Mouse (Mus musculus) CD4-positive, CD25-positive, alpha-beta regulatory T cell, adult 4 months (primary cell): ENCODE measurements around the gene Castor1. TPM values are rescaled to one million over a fixed set of nuclear protein-coding genes. Genes with fewer than 3 reads are reported as not detected.

Source experiments
- ATAC-seq: one replicate; pipeline ENCODE4 v1.8.0; 2017
- polyA plus RNA-seq, 2 experiments: library from polyadenylated mRNA; unstranded; fragments of 100-300 nt; shearing (Covaris generic); gene quantifications; one replicate each; pipeline ENCODE4 v1.2.1; 2017

The Castor1 gene
- polyA plus RNA-seq, 2 experiments from 2014 or later = 32.3 to 51.9 TPM

GRCm38 (mm10) chr11:4235665-4236545 lies 17.9 kb downstream of the Castor1 start, which contains the start of gene Osm:
Osm (plus strand) TSS chr11:4236420.
- peak; percentile 48 for ATAC-seq

DNA sequence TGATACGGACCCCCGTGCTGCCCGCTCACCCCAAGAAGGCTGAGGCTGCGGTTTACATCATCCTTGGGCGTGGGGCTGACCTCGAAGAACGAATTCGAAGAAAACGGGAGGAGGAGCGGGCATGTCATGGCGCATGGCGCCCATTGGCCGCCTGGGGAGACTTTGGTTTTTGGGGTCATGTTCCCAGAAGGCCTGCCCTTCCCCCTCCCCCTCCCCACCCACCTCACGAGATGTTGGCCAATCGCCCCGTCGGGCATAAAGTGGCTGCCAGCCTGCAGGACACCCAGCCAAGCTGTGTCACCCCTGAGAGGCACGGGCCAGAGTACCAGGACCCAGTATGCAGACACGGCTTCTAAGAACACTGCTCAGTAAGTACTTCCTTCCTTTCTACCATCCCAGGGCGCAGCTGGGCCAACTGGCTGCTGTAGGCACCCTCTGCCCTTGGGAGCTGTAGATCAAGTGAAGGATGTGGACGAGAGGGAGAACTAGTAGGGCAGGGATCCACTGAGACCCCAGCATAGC lies 18.6 kb downstream of the Castor1 start:
- peak; percentile 21 for ATAC-seq

- ATAC-seq = peak; percentile 79
These were observed 19.4 kb downstream of the Castor1 start for GRCm38 (mm10) chr11:4237389-4237912.

GRCm38 (mm10) chr11:4238167-4238566 lies 20.1 kb downstream of the Castor1 start:
- ATAC-seq = no peak

- ATAC-seq = no peak
These were observed 21.7 kb downstream of the Castor1 start for GRCm38 (mm10) chr11:4239691-4240090.

GRCm38 (mm10) chr11:4240151-4240550 lies 22.1 kb downstream of the Castor1 start:
- ATAC-seq = no peak

- ATAC-seq = no peak
These were observed 23.2 kb downstream of the Castor1 start for GRCm38 (mm10) chr11:4241180-4241579.

DNA sequence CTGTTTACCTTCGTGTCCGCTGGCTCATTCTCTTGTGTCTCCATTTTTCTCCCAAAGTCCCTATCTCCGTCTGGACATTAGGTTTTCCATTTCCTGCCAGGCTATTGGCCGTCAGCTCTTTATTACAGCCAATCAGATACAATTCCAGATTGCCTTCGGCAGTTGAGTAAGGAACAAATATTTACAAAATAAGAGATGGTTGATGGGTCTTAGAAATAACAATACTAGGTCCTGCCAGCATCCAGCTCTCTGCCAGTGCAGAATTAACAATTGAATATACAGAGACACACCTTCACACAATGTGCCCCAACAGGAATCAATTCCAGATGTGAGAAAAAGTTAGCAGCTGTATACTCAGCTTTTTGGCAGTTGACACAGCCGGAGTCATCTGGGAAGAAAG lies 28.1 kb downstream of the Castor1 start:
- ATAC-seq = no peak

GRCm38 (mm10) chr11:4246623-4247022 lies 28.6 kb downstream of the Castor1 start:
- peak; percentile 85 for ATAC-seq

DNA sequence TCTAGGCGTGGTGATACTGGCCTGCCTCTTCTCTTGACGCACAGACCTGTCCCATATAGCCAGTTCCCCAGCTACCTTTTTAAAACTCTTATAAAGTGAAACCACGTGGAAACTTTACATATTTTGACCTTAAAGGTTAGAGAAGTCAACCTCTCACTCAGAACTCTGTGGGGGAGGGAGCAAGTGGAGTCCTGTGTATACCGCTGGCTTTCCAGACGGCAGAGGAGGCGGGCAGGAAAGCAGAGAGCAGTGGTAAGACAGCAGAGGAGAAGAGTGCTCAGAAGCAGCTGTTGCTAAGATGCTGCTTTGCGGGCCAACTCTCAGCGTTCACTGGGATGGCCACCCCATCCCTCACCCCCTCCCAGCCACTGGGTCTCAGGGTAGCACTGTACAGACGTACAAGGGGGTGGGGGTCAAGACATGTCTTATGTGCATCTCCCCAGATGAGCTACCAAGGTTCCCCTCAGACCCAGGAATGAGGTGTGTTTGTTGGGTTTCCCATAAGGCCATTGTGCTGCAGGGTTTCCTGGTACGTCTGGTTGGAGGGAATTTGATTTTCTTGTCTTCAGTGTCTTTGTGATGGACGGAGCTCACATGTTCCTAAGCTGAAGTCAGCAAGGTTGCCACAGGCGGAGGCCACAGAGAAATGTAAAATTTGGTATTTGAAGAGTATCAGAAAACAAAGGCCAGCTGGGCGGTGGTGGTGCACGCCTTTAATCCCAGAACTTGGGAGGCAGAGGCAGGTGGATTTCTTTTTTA lies 29.4 kb downstream of the Castor1 start:
- peak; percentile 78 for ATAC-seq

DNA sequence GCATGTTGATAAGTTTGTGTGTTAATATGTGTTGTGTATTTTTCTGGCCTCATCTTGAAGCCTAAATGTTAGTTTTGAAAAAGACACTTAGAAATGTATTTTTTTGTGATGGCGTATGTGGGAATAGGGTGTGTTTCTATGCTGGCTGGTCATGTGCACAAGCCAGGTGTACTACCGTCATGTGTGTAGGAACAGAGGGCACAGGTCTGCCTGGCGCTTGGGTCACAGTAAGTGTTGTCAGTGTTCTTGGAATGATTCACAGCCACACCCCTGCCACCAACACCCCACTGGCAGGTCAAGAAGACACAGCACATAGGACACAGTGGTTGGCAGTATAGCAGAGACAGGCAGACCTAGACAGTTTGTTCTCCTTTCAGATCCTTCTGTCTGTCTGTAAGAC lies 31.1 kb downstream of the Castor1 start:
- ATAC-seq = no peak

GRCm38 (mm10) chr11:4250290-4250689 lies 32.3 kb downstream of the Castor1 start:
- ATAC-seq = no peak

DNA sequence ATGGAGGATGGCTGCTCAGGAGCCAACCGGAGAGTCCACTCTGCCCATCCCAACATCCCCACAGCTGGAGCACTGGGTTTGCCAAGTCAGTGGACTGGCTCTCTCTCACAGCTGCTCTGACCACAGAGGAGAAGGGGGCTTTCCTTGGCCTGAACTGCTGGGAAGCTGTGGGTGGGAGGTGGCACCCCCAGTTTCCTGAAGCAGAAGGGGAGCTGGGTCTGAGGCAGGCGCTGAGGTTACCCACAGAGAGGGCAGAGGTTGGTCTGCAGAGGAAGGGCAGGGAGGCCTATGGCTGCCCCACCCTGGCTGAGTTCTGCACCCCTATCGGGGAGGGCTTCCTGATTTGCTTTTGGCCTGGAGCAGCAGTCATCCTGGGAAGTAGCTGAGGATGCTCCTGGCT lies 33.4 kb downstream of the Castor1 start:
- ATAC-seq = no peak

GRCm38 (mm10) chr11:4252886-4253285 lies 34.9 kb downstream of the Castor1 start:
- ATAC-seq = no peak

GRCm38 (mm10) chr11:4256846-4257607 lies 39.0 kb downstream of the Castor1 start, which contains the start of gene Lif:
Lif (plus strand) TSS chr11:4257557.
- ATAC-seq = no peak

DNA sequence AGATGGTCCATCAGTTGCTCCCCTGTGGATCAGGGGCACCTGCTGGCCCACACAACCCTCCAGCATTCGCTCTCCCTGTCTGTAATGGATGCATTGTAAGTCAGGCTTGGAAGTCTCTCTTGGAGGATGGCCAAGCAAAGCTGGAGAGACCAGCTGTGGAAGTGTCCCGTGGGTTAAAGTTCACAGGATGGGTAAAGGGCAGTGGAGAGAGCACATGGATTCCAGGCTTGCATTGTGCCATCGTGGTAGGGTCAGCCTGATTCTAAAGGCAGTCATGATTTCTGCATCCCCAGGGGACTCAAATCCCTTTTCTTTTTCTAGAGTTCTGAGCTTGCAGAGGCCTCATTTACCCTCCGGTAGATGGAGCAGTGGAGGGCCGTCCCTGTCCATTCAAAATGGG lies 39.7 kb downstream of the Castor1 start:
- ATAC-seq = no peak

DNA sequence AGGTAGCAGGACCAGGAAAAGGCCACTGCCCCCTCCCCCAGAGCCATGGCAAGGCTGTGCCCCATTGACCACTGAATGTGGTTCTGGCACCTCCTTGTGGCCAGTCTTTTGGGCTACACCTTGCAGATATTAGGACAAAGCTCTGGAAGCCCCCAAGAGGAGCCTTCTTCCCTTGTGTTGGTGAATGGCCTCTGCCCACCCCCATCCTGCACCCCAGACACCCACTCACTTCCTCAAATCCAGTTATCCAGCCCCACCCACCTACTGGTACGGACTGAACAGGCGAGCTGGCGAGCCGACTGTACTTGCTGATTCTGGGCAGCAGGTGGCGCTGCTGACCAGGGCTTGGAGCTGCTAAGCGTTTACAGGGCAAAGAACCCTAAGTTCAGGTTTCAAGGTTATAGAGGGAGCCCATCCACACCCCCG lies 40.6 kb downstream of the Castor1 start:
- ATAC-seq = peak; percentile 68

DNA sequence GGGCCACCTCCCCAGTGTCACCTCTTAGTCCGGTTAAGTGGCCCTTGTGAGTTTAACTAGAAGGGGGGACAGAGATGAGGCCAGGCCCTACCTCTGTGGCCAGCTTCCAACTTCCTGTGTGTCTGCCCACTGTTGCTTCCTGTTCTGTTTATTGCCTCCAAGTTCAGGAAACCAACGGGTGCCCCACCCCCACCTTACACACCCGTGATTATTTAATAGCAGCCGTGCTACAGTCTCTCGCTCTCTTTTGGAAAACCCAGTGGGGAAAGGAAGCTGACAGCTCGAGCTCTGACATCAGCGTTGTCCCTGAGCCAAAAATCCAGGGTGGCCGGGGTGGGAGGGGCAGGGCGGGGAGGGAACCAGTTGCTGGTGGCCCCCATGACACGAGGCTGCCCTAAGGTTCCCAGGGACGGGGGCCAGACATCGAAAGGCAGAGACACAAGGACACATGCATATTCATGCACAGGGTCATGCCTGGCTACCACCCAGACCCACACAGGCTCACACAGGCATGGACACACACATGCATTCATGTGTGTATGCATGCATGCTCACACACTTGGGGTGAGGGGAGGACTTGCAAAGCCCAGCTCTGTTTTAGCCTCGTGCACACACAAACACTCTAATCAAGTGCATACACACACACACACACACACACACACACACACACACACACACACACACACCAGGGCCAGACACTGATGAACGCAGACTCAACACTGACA lies 42.6 kb downstream of the Castor1 start:
- peak; percentile 19 for ATAC-seq

DNA sequence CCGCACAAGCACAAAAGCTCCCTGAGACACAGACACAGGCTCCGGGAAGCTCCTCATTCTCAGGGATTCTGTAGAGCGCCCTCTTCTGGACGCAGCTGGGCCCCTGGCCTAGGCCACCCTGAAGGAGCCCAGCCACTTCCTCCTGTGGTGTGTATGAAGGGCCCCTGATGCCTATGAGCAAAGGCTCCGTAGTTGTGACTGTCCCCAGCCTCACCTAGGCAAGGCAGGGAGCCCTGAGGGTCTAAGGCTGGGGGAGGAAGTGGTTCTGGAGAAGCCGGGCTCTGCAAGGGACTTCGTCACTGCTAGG lies 43.1 kb downstream of the Castor1 start:
- peak; percentile 65 for ATAC-seq

DNA sequence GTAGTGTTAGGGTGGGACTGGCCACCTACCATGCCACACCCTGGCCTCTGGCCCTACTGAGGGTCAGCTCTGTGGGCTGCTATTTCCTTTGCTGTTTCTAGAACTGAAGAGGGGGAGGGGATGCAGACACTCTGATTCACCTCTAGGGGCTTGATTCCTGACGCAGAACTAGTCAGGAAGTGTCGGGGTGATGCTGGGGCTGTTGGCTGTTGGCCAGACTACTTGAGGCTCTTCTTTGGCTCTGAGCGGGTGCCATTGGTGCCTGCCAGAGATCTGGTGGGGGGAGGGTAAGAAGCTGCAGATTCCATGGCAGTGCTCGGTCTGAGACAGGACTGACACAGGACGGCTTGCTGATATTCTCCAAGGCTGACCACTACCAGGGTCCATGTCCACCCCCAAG lies 43.9 kb downstream of the Castor1 start:
- ATAC-seq = peak; percentile 48

DNA sequence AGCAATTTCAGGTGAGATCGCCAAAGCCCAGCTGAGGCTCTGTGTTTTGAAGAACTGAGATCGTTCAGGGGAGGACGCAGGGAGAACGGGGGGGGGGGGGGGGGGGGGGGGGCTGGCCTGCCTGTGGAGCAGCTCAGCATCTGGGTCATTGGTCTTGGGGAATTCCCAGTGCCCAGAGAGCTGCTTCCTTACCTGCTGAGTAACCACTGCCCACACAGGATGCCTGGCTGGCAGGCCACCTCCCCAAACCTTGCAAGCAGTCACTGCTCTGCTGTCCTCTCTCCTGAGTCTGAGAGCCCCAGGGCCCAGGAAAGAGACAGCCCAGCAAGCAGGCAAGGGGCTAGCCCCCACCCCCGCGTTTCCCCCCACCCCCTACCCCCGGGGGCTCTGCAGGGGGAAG lies 44.8 kb downstream of the Castor1 start:
- ATAC-seq = no peak

DNA sequence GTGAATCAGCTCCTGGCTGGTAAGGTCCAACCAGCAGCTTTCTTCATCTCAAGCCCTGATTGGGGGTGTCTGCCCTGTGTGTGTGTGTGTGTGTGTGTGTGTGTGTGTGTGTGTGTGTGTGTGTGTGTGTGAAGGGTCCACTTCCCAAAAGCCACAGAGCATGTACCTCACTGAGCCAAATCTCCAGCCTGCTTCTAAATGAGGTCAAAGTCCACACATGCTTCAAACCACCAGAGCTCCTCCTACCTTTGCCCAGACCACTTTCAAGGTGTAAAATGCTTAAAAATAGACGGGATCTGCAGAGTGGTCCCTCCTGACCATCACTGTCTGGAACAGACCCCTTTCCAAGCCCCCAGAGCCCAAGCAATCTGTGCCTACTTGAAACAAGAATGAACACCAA lies 45.3 kb downstream of the Castor1 start:
- ATAC-seq = no peak
